Mouse (Mus musculus): ENCODE results near the gene Dennd5b.

Gene Dennd5b

DNA sequence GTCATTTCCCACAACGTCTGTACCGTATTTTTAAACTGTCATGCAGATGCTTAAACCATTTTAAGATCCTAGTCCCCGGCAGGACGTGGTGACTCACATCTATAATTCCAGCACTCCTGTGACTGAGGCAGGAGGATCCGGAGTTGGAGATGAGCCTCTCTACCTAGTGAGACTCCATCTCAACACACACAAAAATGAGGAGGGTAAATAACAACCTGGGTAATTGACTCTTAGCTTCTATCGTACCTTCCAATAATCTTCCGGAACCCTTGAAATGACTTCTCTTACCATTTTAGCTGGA is 413 bp upstream of the Dennd5b start:
- no peak for DNase-seq (ENCODE audit: low spot score in 2 of 2)

- peak; percentile 21 to 51 for DNase-seq (ENCODE audit: low spot score in 2 of 2)
These were observed 1.1 kb downstream of the Dennd5b start for GRCm38 (mm10) chr6:149100174-149101075.

DNA sequence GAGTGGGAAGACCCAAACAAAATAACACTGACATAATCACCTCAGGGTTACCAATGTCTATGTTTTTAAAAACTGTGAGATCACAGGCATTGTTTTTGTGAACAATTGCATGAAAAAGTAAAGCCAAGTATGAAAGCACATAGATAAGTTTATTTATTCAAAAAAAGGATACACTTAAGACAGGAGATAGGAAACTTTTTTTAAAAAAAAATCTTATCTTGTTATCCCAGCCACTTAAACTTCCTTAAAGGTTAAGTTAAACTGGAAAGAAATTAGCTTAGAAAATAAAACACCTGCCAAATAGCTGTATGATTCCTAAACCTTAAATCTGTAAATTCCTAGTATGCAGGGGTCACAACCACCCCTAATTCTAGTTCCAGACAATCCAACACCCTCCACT is 2.5 kb downstream of the Dennd5b start:
- DNase-seq (ENCODE audit: low spot score in 2 of 2) = no peak

- no peak for DNase-seq (ENCODE audit: low spot score in 2 of 2)
These were observed 4.2 kb downstream of the Dennd5b start for GRCm38 (mm10) chr6:149097276-149097675.

DNA sequence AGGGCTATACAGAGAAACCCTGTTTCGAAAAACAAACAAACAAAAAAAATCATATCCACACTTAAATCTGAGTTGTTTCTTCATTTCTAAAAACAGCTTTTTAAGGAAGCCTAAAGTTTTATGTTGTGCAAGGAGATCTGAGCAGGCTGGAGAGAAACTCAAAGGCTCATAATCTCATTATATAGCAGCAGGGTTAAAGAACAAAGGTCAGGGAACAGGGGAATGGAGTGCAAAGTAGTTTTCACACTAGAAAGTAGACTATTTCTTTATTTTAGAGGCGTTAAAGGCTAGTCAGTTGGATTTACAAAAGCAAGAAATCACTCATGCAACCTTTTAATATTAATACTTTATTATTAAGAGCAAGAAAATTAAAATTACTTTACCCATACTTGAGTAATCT is 5.2 kb downstream of the Dennd5b start:
- no peak for DNase-seq (ENCODE audit: low spot score in 2 of 2)

GRCm38 (mm10) chr6:149095389-149095788 is 6.1 kb downstream of the Dennd5b start:
- DNase-seq (ENCODE audit: low spot score in 2 of 2) = no peak

- no peak for DNase-seq (ENCODE audit: low spot score in 2 of 2)
These were observed 6.9 kb downstream of the Dennd5b start for GRCm38 (mm10) chr6:149094555-149094954.

GRCm38 (mm10) chr6:149093465-149093864 is 8.0 kb downstream of the Dennd5b start:
- no peak for DNase-seq (ENCODE audit: low spot score in 2 of 2)

DNA sequence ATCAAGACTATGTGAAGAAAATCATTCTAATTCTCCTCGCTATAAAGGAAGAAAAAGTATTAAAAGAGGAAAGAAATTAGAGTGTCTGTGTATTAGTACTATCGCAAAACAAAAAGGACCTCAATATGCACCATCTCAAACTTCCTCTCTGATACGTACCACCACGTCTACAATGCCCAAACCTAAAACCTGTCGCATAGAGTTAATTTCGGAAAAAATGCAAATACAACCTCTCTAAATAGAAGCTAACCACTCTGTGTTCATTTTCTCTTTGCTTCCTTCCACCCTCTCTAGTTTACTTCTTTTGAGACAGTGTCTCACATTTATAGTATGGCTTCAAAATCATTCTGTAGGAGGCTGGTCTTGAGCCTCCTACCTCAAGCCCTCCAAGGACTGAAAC is 9.1 kb downstream of the Dennd5b start:
- DNase-seq (ENCODE audit: low spot score in 2 of 2) = no peak

DNA sequence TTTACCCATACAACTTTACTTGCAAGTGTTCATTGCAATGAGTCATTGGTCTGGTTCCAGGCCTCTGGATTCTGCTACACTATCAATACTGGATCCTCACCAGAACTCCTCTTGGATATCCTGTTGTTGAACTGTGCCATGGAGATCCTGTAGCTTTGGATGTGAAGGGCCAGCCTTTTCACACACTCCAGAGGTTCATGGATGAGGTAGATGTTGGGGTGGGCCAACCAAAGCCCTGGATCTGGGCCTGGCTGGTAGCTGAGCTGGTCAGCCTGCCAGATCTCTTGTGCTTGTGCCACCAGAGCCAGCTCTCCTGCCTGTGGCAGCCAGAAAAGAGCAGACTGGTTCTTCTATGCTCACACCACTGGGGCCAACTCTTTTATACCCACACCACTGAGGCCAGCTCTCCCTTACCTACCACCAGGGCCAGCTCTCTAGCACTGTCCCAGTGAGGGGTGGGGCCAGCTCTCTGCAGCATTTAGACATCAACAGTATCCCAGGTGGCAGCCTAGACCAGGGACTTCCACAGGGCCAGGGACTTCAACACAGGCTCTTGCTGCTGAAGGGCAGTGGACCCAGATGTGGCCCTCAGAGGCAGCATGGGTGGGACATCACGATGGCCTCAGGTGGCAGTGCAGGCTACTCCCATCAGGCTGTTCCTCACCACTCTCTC is 24.2 kb downstream of the Dennd5b start:
- no peak for DNase-seq (ENCODE audit: low spot score in 2 of 2)

GRCm38 (mm10) chr6:149073854-149074253 is 27.6 kb downstream of the Dennd5b start:
- DNase-seq (ENCODE audit: low spot score in 2 of 2) = no peak

GRCm38 (mm10) chr6:149072873-149073272 is 28.6 kb downstream of the Dennd5b start:
- no peak for DNase-seq (ENCODE audit: low spot score in 2 of 2)

DNA sequence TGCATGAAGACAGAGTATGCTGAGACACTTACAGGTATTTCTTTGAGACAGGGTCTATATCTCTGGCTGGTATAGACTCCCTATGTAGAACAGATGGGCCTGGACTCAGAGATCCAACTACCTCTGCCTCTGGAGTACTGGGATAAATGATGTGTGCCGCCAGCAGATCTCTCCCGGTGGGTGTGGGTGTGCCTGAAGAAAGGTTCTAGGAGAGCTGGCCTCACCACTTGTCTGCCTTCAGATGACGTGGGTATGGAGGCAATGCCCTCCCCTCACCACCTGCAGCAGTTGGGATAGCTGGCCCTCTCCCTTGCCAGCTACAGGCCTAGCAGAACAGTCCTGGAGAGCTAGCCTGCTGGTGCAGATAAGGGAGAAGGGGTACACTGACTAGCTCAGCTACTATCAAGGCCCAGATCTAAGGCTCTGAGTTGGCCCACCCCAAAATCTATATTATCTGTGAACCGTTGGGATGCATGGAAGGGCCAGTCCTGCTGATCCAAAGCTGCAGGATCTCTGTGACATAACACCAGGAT is 30.8 kb downstream of the Dennd5b start:
- DNase-seq (ENCODE audit: low spot score in 2 of 2) = no peak

DNA sequence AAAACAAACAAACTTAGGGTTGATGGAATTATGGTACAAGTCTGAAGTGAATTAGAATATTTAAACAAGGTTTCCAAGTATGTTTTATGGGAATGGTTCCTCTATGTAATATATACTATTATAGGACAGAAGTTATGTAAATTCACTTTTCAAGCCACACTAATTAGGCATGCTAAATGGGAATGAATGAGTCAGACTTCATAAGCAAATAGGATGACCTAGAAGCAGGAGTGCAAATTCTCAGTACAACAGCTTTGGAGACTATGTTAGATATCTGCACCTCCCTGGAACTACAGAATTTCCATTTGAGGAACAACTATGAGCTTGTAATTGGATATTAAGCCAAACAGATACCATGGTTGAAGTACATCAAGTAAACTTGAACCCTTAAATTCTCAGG is 38.1 kb downstream of the Dennd5b start:
- DNase-seq (ENCODE audit: low spot score in 2 of 2) = no peak

DNA sequence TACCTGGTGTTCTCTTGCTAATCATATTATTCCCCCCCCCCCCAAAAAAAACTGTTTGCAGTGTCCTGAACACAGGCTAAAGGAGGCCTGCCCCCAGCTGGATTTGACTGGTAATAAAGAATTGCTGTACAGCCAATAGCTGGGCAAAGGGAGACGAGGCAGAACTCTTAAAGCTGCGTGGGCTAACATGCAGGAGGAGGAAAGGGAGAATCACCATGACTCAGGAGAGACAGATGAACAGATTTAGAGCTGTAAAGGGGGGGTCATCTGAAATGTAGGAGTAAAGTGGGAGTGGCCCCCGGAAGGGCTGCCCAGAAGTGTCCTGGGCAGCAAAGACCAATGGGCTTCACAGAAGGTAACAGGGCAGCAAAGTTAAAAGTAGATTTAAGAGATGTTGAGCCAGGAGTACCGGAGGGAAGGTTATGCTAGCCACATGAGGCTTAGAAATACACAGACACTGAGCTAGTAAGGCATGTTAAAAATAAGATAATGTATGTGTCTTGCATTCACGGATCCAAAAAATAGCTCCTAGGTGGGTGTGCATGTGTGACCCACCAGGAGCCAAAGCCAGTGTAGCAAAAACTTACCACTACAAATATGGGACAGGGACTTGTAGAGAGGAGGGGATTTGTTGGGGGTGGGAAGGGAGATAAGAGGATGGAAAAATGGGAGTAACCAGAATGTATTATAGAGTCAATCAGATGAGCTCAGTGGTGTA is 40.7 kb downstream of the Dennd5b start:
- DNase-seq (ENCODE audit: low spot score in 2 of 2) = no peak

DNA sequence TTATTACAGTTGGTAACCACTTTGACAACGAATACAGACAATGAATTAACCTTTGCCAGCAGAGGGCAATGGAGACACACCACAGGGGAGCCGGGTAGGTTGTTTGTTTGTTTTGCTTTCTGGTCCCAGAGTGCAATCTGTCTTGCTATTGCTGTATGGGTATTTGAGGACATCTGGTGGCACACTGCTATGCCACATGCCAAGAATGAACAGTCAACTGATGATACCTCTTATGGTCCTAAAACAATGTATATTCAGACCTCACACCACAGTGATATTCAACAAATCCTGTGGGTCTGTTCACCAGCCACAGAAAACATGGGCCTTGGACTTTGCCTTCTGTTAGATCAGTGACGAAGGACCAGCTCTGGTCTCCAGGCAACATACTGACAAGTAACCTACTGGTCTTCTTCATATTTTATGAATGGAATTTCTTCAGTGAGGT is 43.5 kb downstream of the Dennd5b start:
- DNase-seq (ENCODE audit: low spot score in 2 of 2) = peak in 1 of 2 experiments; percentile 33

GRCm38 (mm10) chr6:149054780-149055179 is 46.7 kb downstream of the Dennd5b start:
- no peak for DNase-seq (ENCODE audit: low spot score in 2 of 2)

DNA sequence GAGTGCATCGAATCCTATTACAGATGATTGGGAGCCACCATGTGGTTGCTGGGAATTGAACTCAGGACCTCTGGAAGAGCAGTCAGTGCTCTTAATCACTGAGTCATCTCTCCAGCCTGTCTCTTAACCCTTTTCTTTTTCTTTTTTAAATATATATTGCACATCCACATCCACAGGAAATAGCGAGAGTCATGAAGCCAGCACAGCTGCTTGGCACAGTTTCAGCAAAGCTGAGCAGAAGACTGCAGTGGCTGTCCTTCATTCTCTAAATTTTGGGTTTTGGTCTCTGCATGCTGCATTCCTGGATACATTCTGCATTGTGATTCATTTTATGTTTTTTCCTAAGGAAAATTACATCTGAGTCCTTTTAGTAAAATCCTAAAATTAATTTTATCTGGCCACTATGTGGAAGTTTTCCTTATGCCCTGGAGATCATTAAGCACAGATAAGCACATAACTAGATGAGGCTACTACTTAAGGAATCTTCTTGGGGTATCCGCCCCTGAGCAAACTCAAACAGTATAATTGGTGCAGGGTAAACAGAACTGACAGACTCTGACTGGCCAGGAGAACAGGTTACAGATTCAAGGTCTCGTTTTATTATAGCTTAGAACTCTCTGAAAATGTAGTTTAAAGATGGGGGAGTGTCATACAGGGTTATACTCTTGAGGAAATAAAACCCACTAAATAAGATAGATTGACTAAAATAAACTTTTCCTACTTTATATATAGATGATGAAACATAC is 50.3 kb downstream of the Dennd5b start:
- DNase-seq (ENCODE audit: low spot score in 2 of 2) = no peak

DNA sequence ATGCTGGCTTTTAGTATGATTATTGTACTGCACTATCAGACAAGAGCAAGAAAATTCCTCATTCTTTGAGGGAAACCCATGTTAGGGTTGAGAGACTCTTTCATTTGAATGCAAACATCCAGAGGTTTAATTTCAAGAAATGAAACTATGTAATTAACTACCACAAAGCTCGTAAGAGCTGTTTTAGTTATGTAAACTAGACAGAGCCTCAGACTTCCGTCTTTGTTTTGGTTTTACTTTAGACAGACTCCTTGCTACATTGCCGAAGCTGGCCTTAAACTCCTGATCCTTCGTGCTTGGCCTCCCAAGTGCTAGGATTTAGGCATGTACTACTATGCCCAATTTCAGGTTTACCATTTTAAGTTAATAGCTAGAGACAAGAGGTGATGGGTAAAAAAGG is 61.4 kb downstream of the Dennd5b start:
- no peak for DNase-seq (ENCODE audit: low spot score in 2 of 2)

DNA sequence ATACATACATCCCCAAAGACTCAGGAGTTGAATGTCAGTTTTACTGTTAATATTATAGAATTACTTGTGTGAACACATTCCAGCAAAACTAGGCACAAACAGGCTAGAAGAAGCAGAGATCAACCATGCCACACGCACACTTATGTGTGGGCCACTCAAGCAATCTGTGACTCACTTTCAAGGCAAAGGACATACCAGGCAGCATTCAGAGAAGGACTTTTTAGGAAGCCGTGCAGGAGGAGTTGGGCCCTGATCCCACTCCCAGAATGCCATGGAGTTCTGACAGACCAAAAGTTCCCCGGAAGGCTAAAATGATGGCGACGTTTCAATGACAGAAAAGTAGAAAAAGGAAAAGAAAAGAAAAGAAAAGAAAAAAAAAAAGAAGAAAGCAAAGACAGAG is 69.3 kb downstream of the Dennd5b start:
- DNase-seq (ENCODE audit: low spot score in 2 of 2) = no peak

GRCm38 (mm10) chr6:149031377-149031776 is 70.1 kb downstream of the Dennd5b start:
- no peak for DNase-seq (ENCODE audit: low spot score in 2 of 2)

- no peak for DNase-seq (ENCODE audit: low spot score in 2 of 2)
These were observed 83.0 kb downstream of the Dennd5b start for GRCm38 (mm10) chr6:149018431-149018830.
